In the genomic region with DNA sequence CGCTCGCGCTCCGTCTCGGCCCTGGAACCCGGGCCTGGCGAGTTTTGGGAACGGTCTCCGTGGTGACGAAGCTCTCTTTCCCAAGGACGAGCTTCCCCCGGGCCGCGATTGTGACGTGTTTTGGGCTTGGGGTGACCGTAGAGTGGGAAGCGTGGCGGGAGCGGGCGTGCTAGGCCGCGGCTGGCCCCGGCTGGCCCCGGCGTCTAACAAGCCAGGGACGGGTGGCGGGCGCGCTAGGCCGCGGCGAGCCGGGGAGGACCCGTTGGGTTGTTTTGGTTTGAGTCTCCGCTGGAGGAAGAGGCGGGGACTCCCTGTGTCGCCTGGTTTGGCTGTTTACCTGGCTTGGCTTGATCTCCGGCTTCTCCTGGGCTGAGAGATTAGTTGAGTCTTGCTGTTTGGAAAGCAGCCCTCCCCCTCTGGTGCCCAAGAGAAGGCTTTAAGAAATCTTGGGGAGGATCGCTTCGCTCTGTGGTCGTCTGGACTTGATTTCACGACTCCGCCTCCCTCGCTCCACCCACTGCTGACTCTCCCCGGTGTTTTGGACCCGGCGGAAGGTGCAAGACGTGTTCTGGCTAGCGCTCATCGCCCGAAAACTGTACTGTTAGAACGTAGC, we compare ENCODE assay signal across 8 mouse cellular contexts. TPM values are rescaled to one million over a fixed set of nuclear protein-coding genes. Genes with fewer than 3 reads are reported as not detected.
DNase-seq lines count a peak whose midpoint lies in the region; ATAC-seq lines count a peak whose summit lies in the region.

No protein-coding gene starts in this region.

- intact Hi-C loops in left cerebral cortex, postnatal 25 days (cut with DNase I): loop anchor here (5.0 kb wide), 2 partner anchors 52 to 72 kb away; partner anchors contain the start of gene Hibadh

- peak; percentile 76 for ATAC-seq in inflammation-experienced regulatory T-cells, adult 6 months
- ATAC-seq in megakaryocyte-erythroid progenitor cell, adult 5-6 weeks (replicated peaks; ENCODE audit: low FRiP score, low TSS enrichment, poor library complexity, severe bottlenecking): peak; percentile 83

- DNase-seq in WW6 (ENCODE audit: low read depth, low spot score): peak; percentile 45
- peak; percentile 77 for DNase-seq in embryo, embryonic 10 days (ENCODE audit: low spot score)
- DNase-seq in gastrocnemius, postnatal 10 days: peak; percentile 63
- peak; percentile 68 to 79 for DNase-seq in left cerebral cortex, postnatal 25 days (ENCODE audit: low spot score in 2 of 2)
- DNase-seq in right cerebral cortex, postnatal 10 days (ENCODE audit: low spot score in 2 of 2): peak; percentile 64 to 66
- DNase-seq in urinary bladder, postnatal 10 days (ENCODE audit: low spot score): peak; percentile 18

RNA-seq across cellular contexts. Expression of gene Tax1bp1, which starts 0.5 kb away (rescaled TPM):
- total RNA-seq in gastrocnemius, postnatal 10 days (2021): 10 to 100 TPM; 63.9 to 66.6 TPM
- 100 to 1,000 TPM; 209 to 248 (median 225) TPM for polyA plus RNA-seq in inflammation-experienced regulatory T-cells, adult 6 months (2017; shearing (Covaris generic))
- total RNA-seq in left cerebral cortex, postnatal 25 days (2021): 100 to 1,000 TPM; 131 to 132 TPM
- 66.9 and 80.3 TPM in 2 replicates for total RNA-seq in megakaryocyte-erythroid progenitor cell, adult 5-6 weeks (2014; fragmentation: Nextera tagmentation)
- total RNA-seq in megakaryocyte-erythroid progenitor cell, adult 5-6 weeks (2017): 175 and 200 TPM in 2 replicates

Comparison
In these comparisons a context has a peak if more than half of its experiments do, and no peak if none do; other contexts are left out.
1. Peak in every context shown above with its lines: DNase-seq and ATAC-seq.
2. DNase-seq: peak in every context shown above with its lines; median percentile 77 in embryo, embryonic 10 days; 74 in left cerebral cortex, postnatal 25 days; 65 in right cerebral cortex, postnatal 10 days; 63 in gastrocnemius, postnatal 10 days; 45 in WW6; 18 in urinary bladder, postnatal 10 days.